Mouse (Mus musculus) common myeloid progenitor, adult 5-6 weeks (primary cell): Measurements from ENCODE around the gene Sptssb. TPM values are rescaled to one million over a fixed set of nuclear protein-coding genes. Genes with fewer than 3 reads are reported as not detected.

Experiments used
- ATAC-seq: replicated peaks from 2 replicates; pipeline ENCODE4 v1.8.0; 2016; ENCODE audit warnings: low read depth, mild to moderate bottlenecking, moderate TSS enrichment, inconsistent platforms; ENCODE audit not compliant: poor library complexity, severe bottlenecking
- total RNA-seq: library from RNA; stranded (forward); fragments of 200-1000, 187-1606 nt; gene quantifications from 2 replicates; pipeline ENCODE4 v1.2.3, GENCODE M21; 2017

Sptssb gene
- total RNA-seq, 1 experiment from 2014 or later, result not detected

DNA sequence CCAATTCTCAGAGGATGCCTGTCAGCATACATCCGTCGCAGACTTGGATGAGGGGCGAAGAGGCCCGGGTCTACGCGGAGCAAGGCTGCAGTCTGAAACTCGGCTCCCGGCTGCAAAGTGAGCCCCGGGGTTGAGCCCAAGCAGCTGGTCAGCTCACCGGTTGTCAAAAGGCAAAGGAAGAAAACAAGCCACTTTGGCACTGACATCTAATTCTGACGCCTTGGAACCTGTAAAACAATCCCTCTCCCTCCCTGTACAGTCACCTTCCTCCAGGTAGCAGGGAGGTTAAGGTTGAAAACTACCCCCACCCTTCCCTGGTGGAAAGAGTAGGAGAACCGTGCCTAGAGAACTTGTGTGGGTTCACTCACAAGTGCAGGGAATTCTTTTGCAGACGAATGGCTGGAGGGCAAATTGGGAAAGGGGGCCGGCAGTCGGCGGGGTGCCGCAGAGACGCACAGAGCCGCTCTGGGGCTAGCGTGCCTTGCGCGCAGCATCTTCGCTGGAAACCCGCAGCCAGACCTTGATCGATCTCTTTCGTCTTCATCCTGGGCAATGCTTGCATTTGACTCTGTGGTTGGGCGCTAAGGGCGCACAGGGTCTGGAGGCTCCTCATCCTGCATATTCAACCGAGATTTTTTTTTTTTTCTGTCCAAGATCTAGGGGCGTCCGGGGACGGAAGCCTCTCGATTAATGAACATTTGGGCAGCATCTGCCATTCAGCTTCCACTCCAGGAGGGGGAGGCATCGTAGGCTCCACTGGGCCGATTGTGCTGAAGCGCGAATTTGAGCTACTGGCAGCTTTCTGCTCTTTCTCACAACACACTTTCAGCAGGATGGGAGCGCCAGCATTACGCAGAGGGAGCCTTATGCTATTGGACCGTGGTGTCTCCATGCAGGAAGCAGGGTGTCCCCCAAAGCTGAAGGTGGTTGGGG lies 1.1 kb upstream of the Sptssb start:
- peak; percentile 41 for ATAC-seq

- ATAC-seq, result no peak
These were observed 20.3 kb downstream of the Sptssb start for GRCm38 (mm10) chr3:69839485-69839884.

DNA sequence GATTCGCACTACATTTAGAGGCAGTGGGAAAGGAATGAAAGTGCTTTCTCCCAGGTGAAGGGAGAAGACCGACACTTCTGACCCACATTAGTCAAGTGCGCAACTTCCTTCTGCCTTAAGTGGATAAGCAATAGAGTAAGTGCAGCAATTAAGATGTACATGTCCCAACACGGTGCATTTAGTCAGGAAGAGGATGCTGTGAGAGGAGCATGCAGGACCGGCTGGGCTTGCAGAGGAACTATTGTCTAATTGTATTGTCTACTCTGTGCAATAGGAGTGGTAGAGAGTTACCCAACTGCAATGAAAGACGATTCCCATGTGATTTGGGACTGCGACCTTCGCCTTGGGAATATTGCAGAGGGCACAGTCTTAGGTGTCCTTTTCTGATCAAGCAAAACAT lies 30.2 kb downstream of the Sptssb start:
- no peak for ATAC-seq

DNA sequence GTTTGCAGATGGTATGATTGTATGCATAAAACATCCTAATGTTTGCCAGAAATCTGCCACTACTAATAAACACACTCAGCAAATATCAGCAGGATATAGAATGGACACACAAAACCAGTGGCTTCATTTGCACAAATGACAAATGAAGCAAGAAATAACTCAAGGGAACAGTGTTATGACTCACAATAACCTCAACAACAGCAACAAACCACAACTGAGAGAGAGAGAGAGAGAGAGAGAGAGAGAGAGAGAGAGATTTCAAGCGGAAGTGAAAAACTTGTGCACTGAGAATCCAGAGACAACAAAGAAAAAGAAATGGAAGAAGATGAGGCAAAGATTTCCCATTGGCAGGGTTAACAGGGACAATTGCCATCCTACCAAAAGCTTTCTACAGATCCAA lies 35.2 kb downstream of the Sptssb start:
- ATAC-seq, result no peak

GRCm38 (mm10) chr3:69820614-69821013 lies 39.1 kb downstream of the Sptssb start:
- ATAC-seq, result no peak

DNA sequence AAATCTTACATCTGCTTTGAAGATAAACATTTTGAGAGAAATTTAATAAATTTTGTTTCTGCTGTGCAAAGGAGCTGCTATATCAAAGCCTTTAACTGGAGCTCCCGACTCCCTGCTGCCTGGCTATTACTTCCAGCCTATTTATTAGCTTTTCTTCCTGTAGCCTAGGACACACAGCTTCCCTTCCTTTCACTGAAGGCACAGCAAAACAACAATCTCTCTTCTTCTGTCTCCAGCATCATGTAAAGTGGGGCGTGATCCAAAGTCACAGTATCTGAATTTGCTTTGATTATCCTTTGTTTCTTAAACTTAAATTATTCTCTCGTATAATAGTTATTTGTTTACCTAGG lies 39.9 kb downstream of the Sptssb start:
- ATAC-seq, result no peak

GRCm38 (mm10) chr3:69819146-69819850 lies 40.4 kb downstream of the Sptssb start:
- no peak for ATAC-seq

DNA sequence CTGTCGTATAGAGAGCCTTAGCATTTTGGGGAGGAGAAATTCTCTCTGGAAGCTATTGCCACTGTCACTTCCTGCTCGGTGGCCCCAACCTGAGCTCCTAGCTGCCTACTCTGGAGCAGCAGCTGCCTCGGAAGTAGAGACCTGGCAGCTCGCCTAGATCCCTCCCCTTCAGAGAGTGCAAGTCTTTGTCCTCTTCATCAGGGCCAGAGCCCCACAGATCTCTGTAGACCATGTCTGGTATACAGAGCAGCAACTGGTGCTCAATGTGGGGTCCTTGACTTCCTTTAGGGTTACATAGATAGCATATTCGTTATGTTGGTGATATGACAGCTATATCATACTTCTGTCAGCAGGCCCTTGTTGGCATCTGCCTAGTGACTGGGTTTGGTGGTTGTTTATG lies 41.3 kb downstream of the Sptssb start:
- peak; percentile 45; the same call in 1 of the 2 replicates for ATAC-seq

DNA sequence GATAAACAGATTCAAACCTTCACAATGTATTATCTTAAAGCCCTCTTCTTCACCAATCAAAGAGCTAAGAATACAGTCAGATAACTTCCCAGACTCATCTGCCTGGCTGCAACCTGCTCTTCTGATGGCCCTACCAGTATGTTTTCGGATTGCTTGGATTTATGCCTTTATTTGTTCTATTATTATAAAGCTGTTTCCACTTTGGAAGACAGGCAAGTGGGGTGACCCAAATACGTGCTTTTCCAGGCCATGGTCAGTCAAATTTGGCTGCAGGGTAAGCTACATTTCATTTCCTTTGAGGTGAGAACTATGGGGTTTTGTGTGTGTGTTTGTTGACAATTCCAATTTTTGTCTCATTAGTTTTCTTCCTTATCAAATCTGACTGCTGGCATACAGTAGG lies 43.2 kb downstream of the Sptssb start:
- ATAC-seq, result no peak

GRCm38 (mm10) chr3:69813005-69813695 lies 46.6 kb downstream of the Sptssb start:
- no peak for ATAC-seq

- no peak for ATAC-seq
These were observed 47.3 kb downstream of the Sptssb start for GRCm38 (mm10) chr3:69812442-69812841.

DNA sequence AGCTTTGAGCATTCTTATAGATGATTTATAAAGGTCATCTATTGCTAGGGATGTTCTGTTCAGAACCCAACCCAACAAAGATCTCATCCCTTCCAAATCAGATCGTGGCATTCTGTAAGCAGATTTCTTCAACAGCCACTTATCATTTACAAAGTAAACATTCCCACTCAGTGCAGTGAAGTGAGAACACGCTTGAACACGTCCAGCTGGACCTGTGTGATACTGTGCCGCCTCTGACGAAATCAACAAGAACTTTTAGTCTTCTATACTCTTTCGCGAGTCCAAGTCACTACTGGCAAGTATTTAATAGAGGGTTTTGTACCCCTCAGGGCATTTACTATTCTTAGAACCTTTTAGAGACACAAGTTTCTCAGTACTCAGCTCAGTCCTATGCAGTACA lies 51.3 kb downstream of the Sptssb start:
- ATAC-seq, result no peak

DNA sequence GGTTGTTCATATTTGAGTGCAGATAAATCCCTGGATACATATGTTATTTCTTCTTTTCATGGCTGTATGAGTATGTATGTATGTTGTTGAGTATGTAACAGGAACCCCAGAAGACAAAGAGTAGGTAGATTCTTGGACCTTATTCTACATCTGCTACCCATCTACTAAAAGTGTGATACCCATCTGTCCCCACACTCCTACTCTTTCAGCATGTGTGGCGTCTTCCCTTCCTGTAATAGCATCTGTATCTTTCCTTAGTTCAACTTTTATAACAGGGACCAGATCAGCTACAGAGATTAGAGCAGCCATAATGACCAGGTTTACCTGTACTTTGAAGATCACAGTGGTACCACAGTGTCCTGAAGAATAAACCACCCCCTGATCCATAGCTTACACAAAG lies 56.6 kb downstream of the Sptssb start:
- ATAC-seq, result no peak

GRCm38 (mm10) chr3:69800829-69801384 lies 58.8 kb downstream of the Sptssb start:
- ATAC-seq, result no peak

DNA sequence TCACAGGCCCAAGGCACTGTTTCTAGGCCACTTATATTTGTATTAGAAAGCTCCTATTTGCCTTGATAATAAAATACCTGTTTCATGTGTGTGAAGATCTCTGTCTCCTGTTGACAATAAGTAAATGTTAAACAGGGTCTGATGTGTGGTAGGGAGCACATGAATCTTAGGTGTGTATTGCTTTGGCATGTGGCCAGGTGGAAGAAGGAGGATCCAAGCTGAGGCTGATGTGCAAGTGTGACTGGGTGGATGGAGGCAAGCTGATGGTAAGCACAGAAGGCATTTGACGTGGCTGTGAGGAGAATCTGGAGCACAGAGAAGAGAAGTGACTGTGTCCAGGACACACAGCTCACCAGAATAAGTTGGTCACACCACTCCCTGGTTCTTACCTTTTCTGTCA lies 60.6 kb downstream of the Sptssb start:
- ATAC-seq, result no peak

DNA sequence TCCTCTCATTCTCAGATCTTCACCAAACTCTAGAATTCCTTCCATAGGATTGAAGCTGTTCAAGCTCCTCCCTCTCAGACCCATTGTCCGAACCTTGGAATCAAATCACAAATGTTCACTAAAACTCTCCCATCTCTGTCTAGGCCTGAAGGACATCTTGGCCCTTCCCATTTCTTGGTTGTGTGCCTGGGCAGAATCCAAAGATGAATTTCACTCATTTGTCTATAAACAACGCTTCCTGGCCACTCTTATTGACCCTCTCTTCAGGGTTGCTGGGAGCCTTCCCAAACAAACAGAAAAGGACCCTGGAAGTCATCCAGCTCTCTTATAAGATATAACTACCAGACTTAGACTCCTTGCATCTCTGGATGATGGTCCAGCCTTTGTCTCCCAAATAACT lies 61.8 kb downstream of the Sptssb start:
- ATAC-seq, result no peak

- ATAC-seq, result no peak
These were observed 62.2 kb downstream of the Sptssb start for GRCm38 (mm10) chr3:69797533-69797932.

DNA sequence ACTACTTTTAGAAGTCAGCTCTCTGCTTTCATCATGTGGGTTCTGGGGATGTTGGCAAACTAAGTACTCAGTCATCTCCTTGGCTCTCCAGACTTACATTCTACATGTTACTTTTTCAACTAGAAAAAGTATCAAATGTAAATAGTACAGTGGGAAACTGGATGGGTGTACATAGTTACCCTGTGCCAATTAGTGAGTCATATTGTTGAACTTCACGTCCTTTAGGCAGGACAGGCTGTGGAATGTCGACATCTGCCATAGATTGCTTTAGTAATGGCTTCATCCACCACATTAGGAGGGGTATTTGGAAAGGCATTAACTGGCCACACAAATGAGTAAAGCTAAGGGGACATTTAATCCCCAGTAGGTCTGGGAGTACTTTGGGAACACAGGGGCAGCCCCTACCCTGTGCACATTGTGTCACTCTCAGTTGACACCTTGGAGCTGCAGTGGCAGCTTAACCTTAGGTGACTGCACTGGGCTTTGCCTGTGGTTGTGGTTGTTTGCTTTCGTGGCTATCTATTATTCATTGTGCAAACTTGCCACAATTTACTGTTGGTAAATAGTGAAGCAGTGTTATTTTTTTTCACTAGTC lies 66.8 kb downstream of the Sptssb start:
- ATAC-seq, result no peak

DNA sequence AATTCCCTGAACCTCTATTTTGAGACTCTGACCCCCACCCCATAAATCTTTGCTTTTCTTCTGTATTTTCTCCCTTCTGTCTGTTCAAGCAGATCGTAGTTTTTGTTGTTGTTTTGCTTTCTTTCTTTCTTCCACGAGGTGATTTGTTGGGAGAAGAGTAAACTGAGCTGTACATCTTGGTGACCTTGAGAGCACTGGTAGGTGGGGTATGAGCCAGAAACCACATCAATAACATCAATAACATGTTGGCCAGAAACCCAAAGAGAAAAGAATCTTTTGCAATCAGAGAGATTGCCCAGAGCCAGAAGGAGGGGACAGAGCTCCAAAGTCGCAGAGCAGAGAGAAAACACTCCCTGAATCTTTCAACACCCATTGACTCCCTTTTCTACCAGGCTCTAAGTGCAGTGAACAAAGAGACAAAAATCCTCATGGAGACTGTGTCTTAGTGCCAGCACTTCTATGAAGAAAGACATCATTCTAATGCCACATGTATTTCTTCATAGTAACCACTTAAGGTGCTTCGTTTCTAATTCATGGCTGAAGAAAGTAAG lies 80.4 kb downstream of the Sptssb start:
- no peak for ATAC-seq

DNA sequence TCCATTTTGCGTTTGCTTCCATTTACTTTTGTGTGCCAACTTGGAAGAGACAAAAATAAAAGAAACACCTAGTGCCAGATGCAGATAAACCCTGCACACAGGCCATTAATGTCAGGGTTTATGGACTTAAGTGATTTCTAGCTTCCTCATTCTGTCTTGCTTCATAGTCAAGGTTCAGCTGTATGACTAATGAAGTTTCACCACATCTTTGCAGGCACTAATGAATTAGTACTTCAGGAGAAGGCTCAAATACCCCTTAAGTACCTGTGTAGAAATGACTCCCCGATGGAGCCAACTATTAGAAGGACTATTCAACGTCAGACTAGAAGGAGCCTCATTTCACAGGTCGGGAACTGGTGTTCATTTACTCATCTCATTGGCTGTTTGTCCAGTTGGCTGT lies 86.4 kb downstream of the Sptssb start:
- ATAC-seq, result no peak
